ENCODE assay signal across 8 mouse cellular contexts in the genomic region with DNA sequence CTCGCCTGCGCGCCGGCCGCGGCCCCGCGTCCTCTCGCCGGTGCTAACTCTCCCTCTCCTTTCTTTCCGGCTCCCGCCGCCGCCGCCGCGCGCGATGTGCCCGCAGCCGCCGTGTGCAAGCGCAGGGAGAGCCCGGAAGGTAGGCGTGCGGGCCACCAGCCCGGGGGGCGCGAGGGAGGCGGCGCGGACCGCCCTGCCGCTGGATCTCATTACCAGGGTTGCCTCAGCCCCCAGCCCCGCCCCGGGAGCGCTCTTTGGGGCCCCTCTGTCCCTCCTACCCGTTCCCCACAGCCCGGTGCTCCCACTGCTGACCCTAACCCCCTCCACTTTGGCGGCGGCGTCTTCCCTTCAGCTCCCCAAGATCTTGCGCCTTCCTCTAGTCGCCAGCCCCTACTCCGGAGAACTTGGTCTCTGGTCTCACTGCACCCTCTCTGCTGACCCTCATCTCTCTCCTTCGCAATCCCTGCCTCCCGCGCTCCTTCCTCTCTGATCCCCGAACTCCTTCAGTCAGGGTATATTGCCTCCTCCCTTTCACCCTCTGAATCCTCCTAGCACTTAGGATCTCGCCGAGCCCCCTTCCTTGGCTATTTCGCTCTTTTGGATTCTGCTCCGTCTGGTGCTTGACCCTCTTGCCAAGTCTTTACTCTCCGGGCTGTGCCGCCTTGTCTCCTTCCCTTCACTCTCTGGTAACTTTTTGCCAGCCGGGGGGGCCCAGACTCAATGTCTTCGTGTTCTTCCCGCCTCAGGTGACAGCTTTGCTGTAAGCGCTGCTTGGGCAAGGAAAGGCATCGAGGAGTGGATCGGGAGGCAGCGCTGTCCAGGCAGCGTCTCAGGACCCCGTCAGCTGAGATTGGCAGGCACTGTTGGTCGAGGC. TPM values are rescaled to one million over a fixed set of nuclear protein-coding genes. Genes with fewer than 3 reads are reported as not detected.
DNase-seq lines count a peak whose midpoint lies in the region; ATAC-seq and TF ChIP-seq lines count a peak whose summit lies in the region.

No protein-coding gene starts in this region.

- peak overlapping the region; percentile 94 for H3K4me2 ChIP-seq in embryonic facial prominence, embryonic 11.5 days (ENCODE audit: low read depth, low read length)
- H3K4me2 ChIP-seq in hindbrain, embryonic 14.5 days (replicated peaks): peak overlapping the region; percentile 99
- peak overlapping the region; percentile 92 for H3K4me2 ChIP-seq in lung, postnatal 0 days (replicated peaks; ENCODE audit: low read depth, low read length)

- no peaks in the 10 kb centered on the region for H3K4me1 ChIP-seq in kidney, adult 2 months (ENCODE audit: control insufficient read depth, insufficient read depth, low read length)
- H3K4me1 ChIP-seq in embryonic facial prominence, embryonic 11.5 days (ENCODE audit: control insufficient read depth, insufficient read depth, low read length): peaks cover 14% of the 10 kb centered on the region
- H3K4me1 ChIP-seq in hindbrain, embryonic 14.5 days (replicated peaks; ENCODE audit: control insufficient read depth, insufficient read depth, low read length): peaks cover 29% of the 10 kb centered on the region
- peaks cover 8% of the 10 kb centered on the region for H3K4me1 ChIP-seq in lung, postnatal 0 days (ENCODE audit: insufficient read depth, low read depth, low read length)

- no peak for DNase-seq in kidney, adult 2 months
- no peak for DNase-seq in kidney, postnatal 25 days
- peak; percentile 36 for DNase-seq in R1 (ENCODE audit: low read depth, low spot score)
- peak; percentile 26 for DNase-seq in embryonic facial prominence, embryonic 11.5 days (ENCODE audit: low spot score)
- DNase-seq in hindbrain, embryonic 14.5 days (ENCODE audit: low spot score): peak; percentile 29
- DNase-seq in lung, postnatal 0 days (ENCODE audit: low spot score): peak; percentile 52
- peak; percentile 67 for DNase-seq in testis, postnatal 10 days (ENCODE audit: low spot score)

- TF ChIP-seq EP300 in lung, postnatal 0 days (IDR thresholded peaks at IDR 0.05): no peak

- no peak for TF ChIP-seq POLR2A in kidney, adult 2 months (IDR thresholded peaks at IDR 0.05; ENCODE audit: low read depth, low read length)

- no peaks in the 10 kb centered on the region for H3K36me3 ChIP-seq in kidney, adult 2 months (ENCODE audit: control insufficient read depth, insufficient read depth, low read length)
- H3K36me3 ChIP-seq in embryonic facial prominence, embryonic 11.5 days (replicated peaks; ENCODE audit: control insufficient read depth, insufficient read depth, low read depth, low read length): no peaks in the 10 kb centered on the region
- no peaks in the 10 kb centered on the region for H3K36me3 ChIP-seq in hindbrain, embryonic 14.5 days (replicated peaks; ENCODE audit: control insufficient read depth, insufficient read depth)
- peaks cover 4% of the 10 kb centered on the region; the same call in 1 of the 2 replicates for H3K36me3 ChIP-seq in lung, postnatal 0 days (ENCODE audit: insufficient read depth, low read length)

- WGBS in kidney, adult 2 months: 2% methylated on average over 65 of the region's 65 CpGs
- 0% methylated on average over 65 of the region's 65 CpGs for WGBS in embryonic facial prominence, embryonic 11.5 days
- WGBS in hindbrain, embryonic 14.5 days: under 1% methylated on average over 40 of the region's 65 CpGs
- under 1% methylated on average over 35 of the region's 65 CpGs for whole genome bisulfite sequencing in lung, postnatal 0 days

- peak; percentile 36; the same call in 1 of the 2 replicates for ATAC-seq in embryonic facial prominence, embryonic 11.5 days (replicated peaks; ENCODE audit: insufficient number of reproducible peaks, low FRiP score, low TSS enrichment, low read depth)
- ATAC-seq in hindbrain, embryonic 14.5 days (ENCODE audit: low FRiP score): peak; percentile 43; the same call in 1 of the 2 replicates
- no peak; the same call in 1 of the 2 replicates for ATAC-seq in lung, postnatal 0 days
- ATAC-seq in monocyte, adult 5-6 weeks (replicated peaks; ENCODE audit: insufficient number of reproducible peaks, low FRiP score, low TSS enrichment, poor library complexity, severe bottlenecking): no peak

- no peak for TF ChIP-seq CTCF in kidney, adult 2 months (conservative IDR thresholded peaks at IDR 0.05; ENCODE audit: insufficient read depth, insufficient read length, low read depth, low read length)
- TF ChIP-seq CTCF in lung, postnatal 0 days (IDR thresholded peaks at IDR 0.05): no peak

- peak overlapping the region; percentile 63 for H3K4me3 ChIP-seq in kidney, adult 2 months (ENCODE audit: insufficient read depth, low read depth, low read length)
- peak overlapping the region; percentile 86 for H3K4me3 ChIP-seq in embryonic facial prominence, embryonic 11.5 days (ENCODE audit: low read depth, low read length)
- peak overlapping the region; percentile 89 for H3K4me3 ChIP-seq in hindbrain, embryonic 14.5 days (replicated peaks; ENCODE audit: low read length)
- peak overlapping the region; percentile 91 for H3K4me3 ChIP-seq in lung, postnatal 0 days (ENCODE audit: low read depth, low read length)

- H3K27ac ChIP-seq in kidney, adult 2 months (ENCODE audit: insufficient read depth, low read depth, low read length): no peak overlapping the region
- peak overlapping the region; percentile 41 for H3K27ac ChIP-seq in embryonic facial prominence, embryonic 11.5 days (replicated peaks; ENCODE audit: low read depth, low read length)
- H3K27ac ChIP-seq in hindbrain, embryonic 14.5 days: peak overlapping the region; percentile 70
- H3K27ac ChIP-seq in lung, postnatal 0 days (ENCODE audit: low read length): peak overlapping the region; percentile 89

- H3K27me3 ChIP-seq in kidney, adult 2 months (replicated peaks; ENCODE audit: control insufficient read depth, insufficient read depth, low read length): 0 out of 2 replicates have a peak, but pooled peaks cover 4% of the 10 kb centered on the region
- H3K27me3 ChIP-seq in embryonic facial prominence, embryonic 11.5 days (ENCODE audit: control insufficient read depth, insufficient read depth, low read length): no peaks in the 10 kb centered on the region
- peaks cover 5% of the 10 kb centered on the region; the same call in 1 of the 2 replicates for H3K27me3 ChIP-seq in hindbrain, embryonic 14.5 days (ENCODE audit: control insufficient read depth, insufficient read depth, low read length)
- no peaks in the 10 kb centered on the region for H3K27me3 ChIP-seq in lung, postnatal 0 days (replicated peaks; ENCODE audit: insufficient read depth, low read length)

- H3K9me3 ChIP-seq in embryonic facial prominence, embryonic 11.5 days (replicated peaks; ENCODE audit: control insufficient read depth, low read length): no peaks in the 10 kb centered on the region
- H3K9me3 ChIP-seq in hindbrain, embryonic 14.5 days (ENCODE audit: control insufficient read depth, low read length): no peaks in the 10 kb centered on the region
- no peaks in the 10 kb centered on the region for H3K9me3 ChIP-seq in lung, postnatal 0 days (ENCODE audit: low read length)

- H3K9ac ChIP-seq in embryonic facial prominence, embryonic 11.5 days (replicated peaks; ENCODE audit: low read length): peak overlapping the region; percentile 87
- peak overlapping the region; percentile 85 for H3K9ac ChIP-seq in hindbrain, embryonic 14.5 days
- H3K9ac ChIP-seq in lung, postnatal 0 days (replicated peaks; ENCODE audit: low read depth): peak overlapping the region; percentile 90

RNA-seq across cellular contexts. Expression of a gene that starts 0.6 kb away (rescaled TPM):
- 8.6 and 9.6 TPM in 2 replicates for polyA plus RNA-seq in kidney, adult 2 months (2012; rRNA removed)
- polyA plus RNA-seq in embryonic facial prominence, embryonic 11.5 days (2014; fragmentation: Nextera tagmentation; extraction: Ambion mirVana): 45.0 and 50.7 TPM in 2 replicates
- polyA plus RNA-seq in hindbrain, embryonic 14.5 days (2014; fragmentation: Nextera tagmentation; extraction: Ambion mirVana): 45.3 and 57.6 TPM in 2 replicates
- 113 and 123 TPM in 2 replicates for polyA plus RNA-seq in lung, postnatal 0 days (2015; fragmentation: Nextera tagmentation; extraction: Ambion mirVana)
- total RNA-seq in monocyte, adult 5-6 weeks (2017): 0.85 to 1.2 TPM in 2 of 3 replicates, not detected in the other

Comparison
In these comparisons a context has a peak if more than half of its experiments do, and no peak if none do; other contexts are left out.
1. DNase-seq: peak in R1 (single experiment), embryonic facial prominence, embryonic 11.5 days (single experiment), hindbrain, embryonic 14.5 days (single experiment), lung, postnatal 0 days (single experiment) and testis, postnatal 10 days (single experiment); none in kidney, adult 2 months (single experiment) and kidney, postnatal 25 days (0 of 2).
2. ATAC-seq: peak in embryonic facial prominence, embryonic 11.5 days (single experiment) and hindbrain, embryonic 14.5 days (single experiment); none in lung, postnatal 0 days (single experiment) and monocyte, adult 5-6 weeks (single experiment).
3. Peak in every context shown above with its lines, with median percentiles within 50 percentile points of each other: H3K4me3 ChIP-seq, H3K4me2 ChIP-seq and H3K9ac ChIP-seq.